Mouse (Mus musculus): ENCODE measurements around the gene Pex5l.

DNA sequence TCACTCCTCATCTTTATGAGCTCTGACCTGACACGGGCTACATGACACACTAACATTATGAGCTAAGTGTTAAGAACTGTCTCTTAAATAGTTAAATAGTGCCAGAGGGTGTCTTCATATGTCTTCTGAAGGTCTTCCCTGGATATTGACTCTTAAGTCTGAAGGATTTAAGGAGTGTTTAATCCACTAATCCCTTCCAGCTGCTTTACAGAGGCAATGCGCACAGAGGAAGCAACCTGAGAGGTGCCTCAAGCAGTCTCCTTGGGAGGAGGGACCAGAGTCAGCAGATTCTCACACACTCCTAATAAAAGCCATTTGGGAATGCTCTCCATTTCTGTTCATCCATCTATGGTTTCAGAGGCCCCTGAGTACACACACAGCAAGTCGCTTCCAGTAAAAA is 157.9 kb downstream of the Pex5l start:
- TF ChIP-seq POLR2A (IDR thresholded peaks at IDR 0.05; ENCODE audit: low read depth, low read length): no peak
- no peak for TF ChIP-seq CTCF (IDR thresholded peaks at IDR 0.05; ENCODE audit: extremely low read depth, insufficient read length, insufficient replicate concordance, low read depth, low read length)

Measured in small intestine, adult 2 months (tissue).